Mouse (Mus musculus) testis, adult 2 months (tissue): ENCODE data around the gene Lpcat1.

ENCODE experiments used
- CTCF ChIP-seq: fragments of 200-500 bp; IDR thresholded peaks from 2 replicates; pipeline ENCODE4 v1.5.1; 2012; ENCODE audit warnings: low read depth, mild to moderate bottlenecking, inconsistent platforms, low read length, moderate library complexity; ENCODE audit not compliant: control insufficient read depth, insufficient read depth, insufficient replicate concordance
- POLR2A ChIP-seq: fragments of 200-500 bp; IDR thresholded peaks from 2 replicates; pipeline ENCODE4 v1.6.1; 2012; ENCODE audit warnings: low read depth, mild to moderate bottlenecking, inconsistent platforms, low read length, moderate library complexity; ENCODE audit not compliant: control insufficient read depth

DNA sequence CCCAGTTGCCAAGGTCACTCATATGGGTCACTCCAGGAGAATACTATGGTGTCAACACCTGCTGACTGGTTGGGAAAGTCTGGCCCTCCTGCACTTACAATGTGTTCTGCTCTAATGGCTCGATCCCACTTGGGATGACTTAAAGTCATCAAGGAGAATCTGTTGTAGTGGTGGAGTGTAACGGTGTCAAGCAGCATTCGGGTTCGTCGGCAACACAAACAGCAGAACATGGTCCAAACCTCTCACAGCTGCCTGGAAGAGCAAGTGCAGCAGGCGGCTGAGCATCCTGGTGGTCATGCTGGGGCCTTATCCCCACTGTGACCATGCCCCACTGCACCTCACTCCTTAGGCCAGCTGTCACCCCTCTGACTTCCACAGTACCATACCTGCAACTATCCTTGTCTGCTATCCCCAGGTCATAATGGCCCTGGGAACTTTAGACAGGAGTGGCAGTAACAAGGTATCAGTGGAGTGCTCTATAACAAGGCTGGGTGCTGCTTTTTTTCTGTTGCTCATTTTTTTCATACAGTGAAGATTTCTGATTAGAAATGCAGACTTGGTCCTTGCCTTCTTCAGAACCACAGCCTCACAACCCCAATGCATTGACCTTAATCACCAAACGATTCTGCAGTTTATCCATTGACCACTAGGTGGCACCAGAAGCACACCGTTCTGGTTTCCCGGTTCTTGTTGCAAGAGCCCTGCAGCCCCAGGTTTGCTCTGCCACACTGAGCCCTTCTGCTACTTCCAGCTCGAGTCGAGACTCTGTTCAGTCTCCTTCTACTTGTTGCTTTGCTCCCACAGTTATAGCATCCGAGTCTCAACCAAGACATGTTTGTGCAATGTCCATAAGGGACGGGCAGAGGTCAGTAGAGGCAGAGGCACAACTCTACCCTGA, 46.0 kb downstream of the Lpcat1 start:
- TF ChIP-seq CTCF (peak; percentile 82; the same call in 1 of the 2 replicates), POLR2A (no peak)
